Mouse (Mus musculus) 3134 (cell line): ENCODE results near the gene Cep78.

Source experiments
- DNase-seq: peaks from one replicate; pipeline ENCODE4 v3.0.0-alpha.2; 2011; ENCODE audit warnings: low spot score; ENCODE audit not compliant: insufficient read length; ENCODE audit errors: extremely low read depth

The Cep78 gene

DNA sequence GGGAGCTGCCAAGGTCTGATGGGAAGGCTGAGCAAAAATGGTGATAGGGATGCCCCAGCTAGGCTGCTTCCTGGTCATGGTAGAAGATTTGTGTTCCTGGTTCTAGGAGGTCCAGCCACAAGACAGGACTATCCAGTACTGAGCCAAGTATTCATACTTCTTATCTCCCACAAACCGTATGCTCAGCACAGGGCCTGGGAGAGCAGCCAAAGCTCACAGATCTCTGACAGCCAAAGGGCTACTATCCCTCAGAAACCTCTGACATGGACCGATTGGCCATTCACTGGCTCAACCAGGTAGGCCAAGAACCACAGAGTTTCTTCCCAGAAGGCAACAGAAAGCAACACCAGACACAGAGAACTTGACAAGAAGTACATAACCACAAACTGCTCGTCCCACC lies 73.8 kb downstream of the Cep78 start:
- DNase-seq, result no peak

- no peak for DNase-seq
Measured at GRCm38 (mm10) chr19:15910488-15910887, 74.3 kb downstream of the Cep78 start.

DNA sequence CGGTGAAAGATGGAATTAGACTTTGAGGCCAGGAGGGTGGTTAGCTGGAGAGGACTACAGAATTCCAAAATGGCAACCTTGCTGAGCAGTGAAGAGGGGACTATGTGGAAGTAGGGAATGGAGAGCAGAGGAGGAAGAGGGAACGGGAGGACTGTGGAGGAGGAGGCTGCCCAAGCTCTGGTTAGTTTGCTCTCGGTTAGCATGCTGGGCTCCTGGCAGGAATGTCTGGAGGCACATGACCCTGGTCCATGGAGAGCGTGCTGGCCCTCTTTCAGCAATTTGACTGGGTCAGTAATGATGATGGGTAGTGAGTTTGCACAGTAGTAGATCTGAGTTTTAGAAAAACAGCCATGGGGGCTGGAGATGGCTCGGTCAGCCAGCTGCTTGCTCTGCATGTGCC lies 76.8 kb downstream of the Cep78 start:
- no peak for DNase-seq
